Mouse (Mus musculus): ENCODE results near the gene Atp23.
A peak's percentile ranks its signal among the peaks of the same experiment; 100 is the strongest.

Atp23 gene

DNA sequence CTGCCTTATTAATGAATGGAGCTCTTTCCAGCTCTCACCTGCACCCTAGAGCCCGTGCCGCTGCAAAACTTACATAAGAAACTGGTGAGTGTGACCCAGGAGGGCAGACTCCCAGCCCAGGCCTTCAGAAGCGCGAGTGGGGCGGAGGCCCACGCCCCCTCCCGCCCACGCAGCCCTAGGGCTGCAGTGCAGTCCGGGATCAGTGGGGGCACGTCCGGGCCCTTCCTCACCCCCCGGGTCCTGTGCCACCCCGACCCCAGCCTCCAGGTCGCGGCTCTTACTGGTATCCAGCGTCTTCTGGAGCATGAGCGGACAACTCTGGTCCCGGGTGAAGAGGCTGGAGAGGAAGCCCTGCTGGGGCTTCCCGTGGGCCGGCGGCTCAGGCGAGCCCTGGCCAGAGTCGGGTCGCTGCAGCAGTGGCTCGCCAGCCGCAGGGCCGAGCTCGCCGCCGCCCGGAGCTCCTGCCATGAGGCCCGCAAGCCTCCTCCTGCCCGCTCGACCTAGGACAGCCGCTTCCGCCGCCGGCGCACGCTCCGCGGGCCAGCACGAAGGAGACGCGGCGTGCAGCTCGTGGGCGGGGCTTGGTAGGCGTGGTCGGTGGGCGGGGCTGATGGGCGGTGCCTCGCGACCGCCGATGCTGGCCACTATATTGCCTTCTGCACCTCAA is at the start of gene Atp23:
TSS of gene Atp23 (minus strand) at position 535 of the 667 bp plus-strand sequence.
- DNase-seq (ENCODE audit: low read depth, low spot score), result peak; percentile 81

DNA sequence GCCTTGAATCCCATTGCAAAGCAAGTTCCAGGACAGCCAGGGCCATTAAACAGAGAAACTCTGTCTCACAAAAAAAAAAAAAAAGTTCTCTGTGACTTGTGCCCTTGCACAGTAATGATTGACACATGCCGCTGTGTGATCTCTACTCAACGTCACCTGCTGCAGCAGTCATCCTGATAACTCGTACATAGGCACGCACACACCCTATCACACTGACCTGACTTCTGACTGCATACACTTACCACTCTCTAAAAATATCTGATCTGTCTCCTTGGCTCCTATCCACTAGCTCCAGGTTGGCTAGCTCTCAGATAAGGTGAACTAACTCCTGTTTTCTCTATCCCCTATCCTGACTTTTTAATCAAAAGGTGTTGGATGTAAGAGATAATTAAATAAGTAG is 49.4 kb upstream of the Atp23 start:
- DNase-seq (ENCODE audit: low read depth, low spot score), result no peak

DNA sequence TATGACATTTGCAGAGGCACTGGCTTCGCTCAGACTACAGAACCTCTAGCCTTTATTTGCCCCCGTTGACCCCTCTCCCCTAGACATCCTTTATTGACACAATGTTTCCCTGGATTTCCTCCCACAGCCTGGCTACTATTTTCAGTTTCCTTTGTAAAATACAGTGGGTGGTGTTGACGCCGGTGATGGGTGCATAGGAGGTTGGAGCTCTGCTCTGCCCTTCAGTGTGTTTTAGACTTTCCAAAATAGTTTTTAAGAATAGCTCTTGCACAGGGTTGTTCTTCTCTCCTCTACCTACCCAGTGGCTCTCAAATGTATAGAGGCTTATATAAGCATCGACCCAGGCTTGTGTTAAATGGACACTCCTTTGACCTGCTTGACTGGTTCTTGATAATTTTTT is 48.7 kb upstream of the Atp23 start:
- no peak for DNase-seq (ENCODE audit: low read depth, low spot score)

DNA sequence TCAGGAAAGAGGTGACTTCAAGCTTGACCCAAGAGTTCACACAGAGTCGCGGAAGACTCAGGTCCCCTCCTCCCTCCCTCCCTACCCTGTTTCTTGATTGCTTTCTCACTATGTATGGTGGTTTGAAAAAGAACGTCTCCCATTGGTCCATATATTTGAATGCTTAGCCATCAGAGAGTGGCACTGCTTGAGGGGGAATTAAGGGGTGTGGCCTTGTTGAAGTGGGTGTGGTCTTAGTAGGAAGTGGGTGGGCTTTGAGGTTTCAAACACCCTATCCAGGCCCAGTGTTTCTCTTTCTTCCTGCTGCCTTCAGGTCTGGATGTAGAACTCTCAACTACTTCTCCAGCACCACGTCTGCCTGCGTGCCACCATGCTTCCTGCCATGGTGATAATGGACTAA is 44.4 kb upstream of the Atp23 start:
- no peak for DNase-seq (ENCODE audit: low read depth, low spot score)

DNA sequence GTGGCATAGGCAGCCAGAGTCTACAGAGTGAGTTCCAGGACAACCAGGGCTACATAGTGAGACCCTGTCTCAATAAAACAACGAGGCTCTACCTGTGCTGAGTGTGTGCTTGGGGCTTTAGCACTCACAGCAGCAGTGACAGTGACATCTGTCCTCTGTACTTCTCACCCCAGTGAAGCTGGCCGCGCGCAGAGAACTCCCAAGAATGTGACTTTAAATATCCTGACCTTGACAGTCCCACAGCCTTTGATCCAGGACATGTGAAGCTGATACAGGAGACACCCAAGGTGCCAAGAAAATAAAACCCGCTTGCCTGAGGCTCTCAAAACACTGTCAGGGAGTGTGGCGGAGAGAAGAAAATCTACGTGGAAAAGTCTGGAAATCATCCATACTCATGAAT is 39.8 kb upstream of the Atp23 start:
- no peak for DNase-seq (ENCODE audit: low read depth, low spot score)

DNA sequence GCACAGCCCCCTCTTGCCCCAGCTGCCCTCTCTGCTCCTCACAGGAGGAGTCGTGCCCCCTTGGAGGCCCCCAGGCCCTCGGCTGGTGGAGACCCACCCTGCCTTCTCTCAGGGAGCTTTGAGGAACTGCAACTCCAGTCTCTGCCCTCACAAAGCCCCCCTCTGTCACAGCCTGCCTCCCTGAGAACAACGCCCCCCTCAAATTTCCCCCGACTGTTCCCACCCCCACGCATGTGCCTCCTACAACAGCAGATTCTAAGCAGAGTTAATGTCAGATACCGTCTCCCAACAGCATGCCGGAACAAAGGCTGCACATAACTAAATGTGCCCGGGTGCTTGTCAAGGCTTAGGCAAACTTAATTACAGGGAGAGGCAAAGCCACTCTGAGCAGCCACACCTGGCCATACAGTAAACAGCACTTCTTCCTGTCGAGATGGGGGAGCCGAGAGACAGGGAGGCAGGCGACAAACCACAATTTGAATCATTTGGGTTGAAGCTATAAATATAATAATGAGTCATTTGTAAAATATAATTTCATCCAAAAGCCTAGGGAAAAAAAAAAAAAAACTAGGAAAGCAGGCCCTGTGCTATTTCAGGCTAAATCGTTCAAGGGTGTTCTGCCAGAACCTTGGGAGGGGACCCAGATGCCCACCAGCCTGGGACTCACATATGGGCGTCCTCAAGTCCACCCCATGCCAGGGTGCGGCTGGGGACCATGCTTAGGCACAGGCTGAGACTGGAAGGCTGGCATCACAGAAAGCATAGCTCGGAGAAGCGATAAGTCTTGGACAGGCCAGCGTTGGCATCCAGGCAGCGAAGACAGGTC is 34.6 kb upstream of the Atp23 start:
- DNase-seq (ENCODE audit: low read depth, low spot score), result peak; percentile 41

DNA sequence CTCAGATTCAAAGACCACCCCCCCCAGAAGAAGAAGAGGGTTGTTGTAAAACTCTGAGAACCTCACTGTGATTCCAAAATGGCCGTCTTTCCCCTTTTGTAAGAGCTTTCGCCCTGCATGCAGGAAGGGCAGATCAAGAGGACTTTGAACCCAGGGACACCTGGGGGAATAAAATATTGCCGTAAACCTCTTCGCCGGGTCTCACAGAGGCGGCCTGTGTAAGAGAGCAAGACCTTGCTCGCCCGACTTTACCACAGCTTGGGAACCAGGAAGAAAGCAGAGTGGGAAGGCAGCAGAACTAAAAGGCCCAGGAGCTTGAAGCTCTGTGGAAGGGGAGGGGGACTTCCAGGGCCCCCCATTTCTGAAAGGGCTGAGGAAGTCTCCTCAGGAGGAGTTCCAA is 34.0 kb upstream of the Atp23 start:
- DNase-seq (ENCODE audit: low read depth, low spot score), result no peak

DNA sequence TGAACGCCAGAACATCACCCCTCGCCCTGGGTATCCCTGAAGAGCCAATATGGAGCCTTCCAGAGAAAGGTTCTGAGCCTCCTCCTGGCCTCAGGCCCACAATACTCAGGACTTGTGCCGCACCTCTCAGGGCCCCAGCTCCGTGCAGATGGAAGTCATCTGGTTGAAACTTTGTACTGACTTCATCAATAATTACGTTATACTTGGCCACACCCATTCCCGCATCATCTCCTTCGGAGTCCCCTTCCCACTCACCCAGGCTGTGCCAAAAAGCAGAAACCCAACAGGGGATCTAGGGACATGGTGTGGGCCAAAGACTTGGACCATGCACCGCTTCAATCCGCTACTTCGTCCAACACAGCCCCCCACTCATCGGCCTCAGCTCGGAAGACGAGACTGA is 33.4 kb upstream of the Atp23 start:
- DNase-seq (ENCODE audit: low read depth, low spot score), result no peak

DNA sequence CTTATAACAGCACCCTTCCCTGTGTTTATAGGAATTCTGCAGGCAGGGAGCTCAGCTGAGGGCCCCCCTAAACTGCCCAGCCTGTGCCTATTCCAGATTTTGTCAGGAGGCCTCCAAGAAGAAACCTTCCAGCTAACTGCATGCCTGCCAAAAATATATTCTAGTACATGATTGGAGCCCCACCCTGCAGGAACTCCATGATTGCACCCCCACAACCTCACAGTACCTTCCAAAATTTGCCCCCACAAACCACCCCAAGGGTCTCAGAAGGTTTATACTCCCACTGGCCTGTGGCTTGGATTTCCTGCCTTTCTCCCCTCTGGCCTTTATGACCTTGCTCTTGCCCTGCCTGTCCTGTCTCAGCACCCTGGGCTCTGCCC is 30.6 kb upstream of the Atp23 start:
- no peak for DNase-seq (ENCODE audit: low read depth, low spot score)

DNA sequence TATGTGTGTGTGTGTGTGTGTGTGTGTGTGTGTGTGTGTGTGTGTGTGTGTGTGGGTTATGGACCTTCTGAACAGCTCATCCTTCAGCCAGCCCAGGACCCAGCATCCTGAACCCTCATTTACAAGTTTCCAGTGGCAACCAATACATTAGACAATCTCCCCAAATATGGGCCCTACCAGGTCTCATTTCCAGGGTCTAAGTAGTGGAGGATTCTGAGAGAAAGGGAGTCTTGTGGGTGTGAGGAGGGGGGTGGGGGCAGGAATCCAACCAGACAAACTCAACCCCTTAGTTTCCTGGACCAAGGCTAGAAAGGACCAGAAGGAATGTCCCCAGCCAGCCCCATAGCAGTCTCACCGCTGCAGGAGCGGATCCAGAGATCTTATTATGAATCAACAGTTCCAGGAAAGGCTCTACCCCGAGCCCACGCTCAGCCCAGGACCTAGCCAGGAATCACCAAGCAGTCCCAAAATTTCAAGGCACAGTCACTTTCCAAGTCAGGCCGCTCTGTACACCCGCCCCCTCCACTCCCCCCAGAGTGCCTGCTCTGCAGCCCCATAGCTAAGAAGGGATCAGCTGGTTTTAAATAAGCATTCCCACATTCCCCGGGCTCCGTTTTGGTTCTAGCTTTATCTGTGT is 30.1 kb upstream of the Atp23 start:
- DNase-seq (ENCODE audit: low read depth, low spot score), result no peak

DNA sequence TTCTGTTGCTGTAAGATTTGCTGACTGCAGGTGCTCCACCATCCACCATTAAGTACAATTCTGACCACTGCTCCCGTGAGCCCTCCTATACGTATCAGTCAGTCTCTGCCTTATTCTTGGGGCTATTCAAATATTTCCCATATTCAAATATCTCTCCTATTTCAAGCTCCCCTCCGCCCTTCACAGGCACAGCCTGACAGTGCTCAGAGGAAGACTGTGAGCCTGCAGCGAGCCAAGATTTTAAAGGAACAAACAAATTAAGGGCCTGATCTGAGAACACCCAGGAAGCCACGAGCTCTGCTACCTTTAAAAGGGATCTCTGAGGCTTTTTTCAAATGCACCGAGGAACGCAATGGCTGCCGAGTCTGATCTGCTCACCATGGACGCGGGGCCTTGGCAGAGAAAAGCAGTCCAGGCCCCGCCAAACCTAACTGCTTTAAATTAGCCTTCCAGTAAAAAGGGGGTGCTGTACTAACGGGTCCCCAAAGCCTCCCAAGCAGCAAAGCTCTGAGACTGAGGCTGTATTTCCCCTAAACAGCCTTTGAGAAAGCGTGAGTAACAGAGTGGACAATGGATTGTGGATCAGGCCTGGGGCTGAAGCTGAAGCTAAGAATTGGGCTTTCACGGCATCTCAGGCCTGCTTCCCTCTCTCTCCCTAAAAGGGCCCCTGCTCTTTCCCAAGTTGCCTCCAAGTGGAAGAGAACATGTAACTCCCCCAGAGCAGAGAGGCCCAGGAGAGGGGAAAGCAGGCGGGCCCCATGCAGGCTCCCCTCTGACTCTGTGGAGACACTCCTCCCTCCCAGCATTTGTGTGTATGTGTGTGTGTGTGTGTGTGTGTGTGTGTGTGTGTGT is 29.3 kb upstream of the Atp23 start:
- peak; percentile 44 for DNase-seq (ENCODE audit: low read depth, low spot score)

DNA sequence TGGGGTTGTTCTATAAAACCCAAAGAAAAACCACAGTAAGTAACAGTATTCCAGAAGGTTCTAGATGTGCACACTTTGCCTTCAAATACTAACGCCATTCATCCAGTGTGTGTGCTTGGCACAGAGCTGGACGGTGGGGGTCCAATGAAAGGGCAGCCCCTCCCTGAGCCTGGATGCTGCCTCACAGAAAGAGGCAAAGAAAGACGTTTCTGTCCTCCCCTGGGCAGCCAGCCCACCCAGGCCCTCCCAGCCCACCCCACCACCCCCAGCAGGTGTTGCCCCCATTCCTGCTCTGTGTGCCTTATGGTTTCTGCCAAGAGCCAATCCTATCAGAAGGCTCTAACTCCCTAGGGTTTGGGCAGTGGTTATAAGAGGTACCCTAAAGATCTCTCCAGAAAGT is 28.4 kb upstream of the Atp23 start:
- DNase-seq (ENCODE audit: low read depth, low spot score), result no peak

DNA sequence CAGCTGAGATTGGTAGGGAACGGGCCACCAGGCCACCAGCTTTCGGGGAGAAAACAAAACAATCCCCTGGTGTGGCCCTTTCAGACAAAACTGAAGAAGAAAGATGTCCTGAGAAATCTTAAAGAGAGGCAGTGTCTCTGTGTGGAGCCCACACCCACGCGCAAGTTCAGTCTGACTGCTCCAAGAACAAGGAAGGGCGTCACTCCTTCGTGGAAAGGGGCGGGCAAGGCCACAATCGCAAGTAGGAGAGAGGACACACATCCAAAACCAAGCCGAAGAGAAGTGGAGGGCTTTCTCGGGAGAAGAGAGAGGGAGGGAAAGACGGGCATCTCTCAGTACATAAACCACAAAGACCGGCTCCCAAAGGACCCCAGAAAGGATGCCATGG is 27.7 kb upstream of the Atp23 start:
- DNase-seq (ENCODE audit: low read depth, low spot score), result no peak

DNA sequence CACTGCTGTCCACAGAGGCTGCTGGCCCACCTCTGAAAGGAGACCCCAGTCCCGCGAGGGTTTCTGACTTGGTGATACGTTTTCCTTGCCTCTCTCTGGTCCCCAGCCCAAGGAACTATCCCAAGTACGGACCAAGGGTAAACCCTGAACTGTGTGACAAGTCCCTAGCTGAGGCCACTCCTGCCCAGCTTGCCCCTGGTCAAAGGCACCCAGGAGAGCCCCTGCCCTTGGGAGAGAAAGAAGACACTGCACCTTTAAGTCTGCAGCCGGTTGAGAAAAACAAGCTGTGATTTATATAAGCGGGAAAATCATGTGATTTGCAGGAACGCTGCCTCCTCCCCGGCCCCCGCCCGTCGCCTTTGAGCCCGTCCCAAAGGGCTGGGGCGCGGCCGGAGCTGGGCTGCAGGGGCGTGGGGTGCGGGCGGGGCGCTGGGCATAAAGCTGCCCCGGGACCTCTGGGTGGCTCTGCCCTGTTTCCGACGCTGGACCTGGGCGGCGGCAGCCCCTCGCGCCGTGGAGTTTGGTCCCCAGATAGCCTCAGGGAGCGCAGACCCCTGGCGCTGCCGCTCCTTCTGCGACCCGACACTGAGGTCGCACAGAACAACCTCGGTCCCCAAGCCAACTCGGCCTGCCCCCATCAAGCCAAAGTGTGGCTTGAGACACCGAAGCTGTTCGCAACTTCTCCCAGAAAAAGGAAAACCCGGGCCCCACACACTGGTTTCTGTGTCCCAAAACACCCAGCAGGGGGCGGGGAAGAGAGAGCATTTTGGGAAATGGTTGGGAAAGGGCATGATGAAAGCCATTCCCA is 27.1 kb upstream of the Atp23 start:
- DNase-seq (ENCODE audit: low read depth, low spot score), result peak; percentile 72

DNA sequence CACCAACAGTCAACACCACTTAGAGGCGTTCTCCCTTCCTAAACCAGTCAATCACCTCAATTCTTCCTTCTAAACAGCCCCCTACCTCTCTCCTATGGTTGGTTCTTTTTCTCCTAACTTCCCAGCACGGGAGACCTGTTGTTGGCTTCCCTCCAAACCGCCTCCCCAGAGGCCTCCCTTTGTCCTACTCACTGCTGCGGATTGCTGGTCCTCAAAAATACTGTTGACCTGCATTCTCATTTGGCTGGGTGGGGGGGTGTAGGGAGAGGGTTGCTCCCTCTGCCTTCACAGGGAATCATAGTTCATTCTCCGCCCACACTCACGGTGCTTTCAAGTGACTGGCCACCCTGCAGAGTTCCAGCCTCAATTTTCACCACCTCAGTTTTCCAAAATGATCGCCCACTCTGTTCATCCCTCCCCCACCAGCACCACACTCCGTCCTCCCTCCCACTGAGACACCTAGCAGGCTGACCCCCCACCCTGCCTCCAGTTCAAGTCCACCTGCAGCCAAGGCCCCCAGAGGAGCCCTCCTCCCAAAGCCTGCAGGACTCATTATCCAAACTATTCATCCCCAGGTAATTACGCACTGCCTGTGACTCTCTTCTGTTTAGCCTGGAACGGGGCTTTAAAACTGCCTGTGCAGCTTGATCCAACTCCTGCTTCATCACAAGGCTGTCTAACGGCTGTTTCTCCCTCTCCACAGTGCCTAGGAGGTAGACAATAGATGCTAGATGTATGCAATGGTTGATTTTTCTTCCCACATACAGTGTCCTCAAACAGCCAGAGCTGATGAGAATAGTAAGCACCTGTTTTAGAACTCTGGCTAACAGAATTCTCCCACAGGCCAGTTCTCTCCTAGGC is 26.2 kb upstream of the Atp23 start:
- DNase-seq (ENCODE audit: low read depth, low spot score), result no peak

DNA sequence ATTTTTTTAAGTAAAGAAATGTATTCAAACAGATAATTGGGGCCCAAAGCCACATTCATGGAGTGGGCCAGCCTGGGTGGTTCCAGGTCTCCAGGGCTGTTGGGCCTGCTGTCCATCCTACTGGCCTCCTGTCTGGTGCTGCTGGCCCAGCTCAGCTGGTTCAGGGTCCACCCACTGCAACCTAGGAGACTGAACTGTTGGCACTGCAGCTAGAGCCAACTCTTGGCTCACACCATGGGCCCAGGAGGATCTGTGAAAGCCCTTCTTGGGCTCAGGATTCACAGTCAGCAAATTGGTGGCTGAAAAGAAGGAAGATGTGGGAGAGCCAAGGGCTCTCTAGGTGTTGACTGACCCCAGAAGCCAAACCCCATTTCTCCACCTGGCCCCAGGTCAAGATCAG is 24.2 kb upstream of the Atp23 start:
- no peak for DNase-seq (ENCODE audit: low read depth, low spot score)

DNA sequence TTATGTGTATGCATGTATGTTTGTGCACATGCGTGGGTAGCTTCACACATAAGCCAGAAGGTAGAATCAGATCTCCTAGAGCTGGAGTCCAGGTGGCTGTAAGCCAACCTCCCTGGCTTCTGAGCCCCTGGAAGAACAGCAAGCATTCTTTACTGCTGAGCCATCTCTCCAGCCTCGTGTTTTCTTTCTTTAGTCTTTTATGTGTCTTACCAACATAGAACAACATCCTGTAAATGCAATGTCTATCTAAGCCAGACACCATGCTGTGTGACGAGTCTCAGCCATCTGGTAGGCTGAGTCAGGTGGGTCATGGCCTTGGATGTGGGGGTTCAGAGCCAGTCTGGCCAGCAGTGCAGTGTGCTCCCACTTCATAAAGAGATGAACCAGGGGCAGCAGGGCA is 22.9 kb upstream of the Atp23 start:
- no peak for DNase-seq (ENCODE audit: low read depth, low spot score)

DNA sequence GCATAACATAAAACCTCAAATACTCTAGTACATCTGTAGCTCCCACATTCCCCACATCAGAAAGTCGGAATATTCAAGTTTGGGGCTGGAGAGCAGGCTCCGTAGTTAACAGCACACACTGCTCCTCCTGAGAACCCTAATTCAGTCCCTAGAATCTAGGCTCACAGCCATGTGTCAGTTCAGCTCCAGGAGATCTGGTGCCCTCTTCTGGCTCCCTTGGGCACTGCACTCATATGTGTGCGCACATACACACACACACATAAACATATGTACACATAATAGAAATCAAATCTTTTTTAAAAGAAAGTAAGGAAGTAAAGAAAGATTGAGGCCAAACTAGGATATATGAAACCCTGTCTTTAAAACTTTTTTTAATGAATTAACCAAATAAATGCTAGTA is 19.1 kb upstream of the Atp23 start:
- no peak for DNase-seq (ENCODE audit: low read depth, low spot score)

DNA sequence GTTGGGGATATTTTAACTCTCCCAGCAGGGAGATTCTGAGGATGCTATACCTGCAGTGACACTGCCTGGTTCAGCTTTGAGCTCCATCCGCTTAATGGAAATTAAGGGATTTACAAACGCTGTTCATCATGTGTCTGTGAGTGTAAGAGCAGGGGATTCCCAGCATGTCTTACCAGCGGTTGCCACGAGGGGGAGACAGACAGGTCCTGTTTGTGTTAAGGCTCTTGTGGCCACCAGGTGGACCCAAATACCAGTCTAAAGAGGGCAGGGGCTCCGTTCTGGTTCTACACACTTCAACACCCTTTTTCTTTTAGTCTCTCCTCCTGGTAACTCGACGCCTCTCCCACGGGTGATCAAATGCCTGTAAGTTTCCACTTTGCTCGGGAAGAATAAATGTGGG is 17.9 kb upstream of the Atp23 start:
- peak; percentile 94 for DNase-seq (ENCODE audit: low read depth, low spot score)

DNA sequence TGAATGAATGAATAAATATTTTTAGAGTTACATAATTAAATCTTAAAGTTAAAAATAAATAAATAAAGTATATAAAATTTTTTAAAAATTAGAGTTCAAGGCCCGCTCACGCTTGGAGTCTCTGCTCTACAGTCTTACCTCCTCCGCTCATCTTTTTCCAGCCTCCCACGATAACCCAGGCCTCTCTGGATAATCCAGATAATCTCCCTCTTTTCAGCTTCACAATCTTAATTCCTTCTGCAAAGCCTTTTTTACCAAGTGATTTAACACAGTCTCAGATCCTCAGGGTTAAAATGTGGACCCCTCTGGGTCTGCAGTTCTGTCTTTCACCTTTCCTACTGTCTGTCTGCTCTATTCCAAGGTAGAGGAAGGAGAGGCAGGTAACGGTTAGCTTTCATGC is 13.1 kb upstream of the Atp23 start:
- DNase-seq (ENCODE audit: low read depth, low spot score), result no peak
